13 mouse cellular contexts compared by ENCODE assay signal in the genomic region with DNA sequence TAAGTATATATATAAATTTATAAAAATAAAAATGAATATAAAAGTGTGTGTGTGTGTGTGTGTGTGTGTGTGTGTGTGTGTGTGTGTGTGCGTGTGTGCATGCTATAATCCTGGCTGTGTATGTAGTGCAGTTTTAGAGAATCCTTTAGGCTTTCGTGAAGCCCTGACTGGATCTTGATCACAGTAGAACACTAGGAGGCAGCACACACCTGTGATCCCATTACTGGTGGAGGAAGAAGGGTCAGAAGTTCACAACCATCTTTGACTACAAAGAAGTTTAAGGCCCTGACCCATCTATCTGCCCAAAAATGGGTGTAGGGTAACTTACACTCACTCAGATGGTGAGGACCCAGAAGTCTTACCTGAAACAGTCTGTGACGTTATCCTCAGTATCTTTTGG. TPM values are rescaled to one million over a fixed set of nuclear protein-coding genes. Genes with fewer than 3 reads are reported as not detected.
DNase-seq lines count a peak whose midpoint lies in the region; ATAC-seq and TF ChIP-seq lines count a peak whose summit lies in the region.
"Had no signal": no experiment of that assay in that cellular context is flagged by ENCODE, and none has a peak within 500 bp of the region (broad histone marks: within the 10 kb centered on the region; RNA-seq: fewer than 3 reads in every experiment).

No protein-coding gene starts in this region.

- H3K36me3 ChIP-seq in heart, adult 2 months (ENCODE audit: control insufficient read depth, insufficient read depth, low read length): no peaks in the 10 kb centered on the region
- H3K36me3 ChIP-seq: heart, embryonic 10.5 days; limb, embryonic 15.5 days had no signal

- TF ChIP-seq POLR2A in heart, adult 2 months (IDR thresholded peaks at IDR 0.05; ENCODE audit: insufficient read depth, low read depth, low read length): no peak
- TF ChIP-seq POLR2A in brain, embryonic 14.5 days (IDR thresholded peaks at IDR 0.05; ENCODE audit: borderline replicate concordance, extremely low read depth, insufficient read depth, insufficient read length, poor library complexity, severe bottlenecking): no peak

- TF ChIP-seq EP300 in heart, adult 2 months (IDR thresholded peaks at IDR 0.05; ENCODE audit: insufficient read depth, low read depth, low read length): no peak

- no peak overlapping the region for H3K4me3 ChIP-seq in heart, adult 2 months
- H3K4me3 ChIP-seq: forebrain, embryonic 13.5 days; heart, embryonic 10.5 days; limb, embryonic 15.5 days had no signal

- DNase-seq in heart, adult 2 months: no peak
- no peak for DNase-seq in heart, postnatal 25 days (ENCODE audit: low spot score)
- peak; percentile 7 for DNase-seq in lung, postnatal 25 days (ENCODE audit: low spot score)
- no peak for DNase-seq in lung, adult 18-20 months
- no peak for DNase-seq in brain, embryonic 14.5 days (ENCODE audit: low read depth)
- DNase-seq in cerebellum, adult 9-11 months: no peak
- DNase-seq in left cerebral cortex, postnatal 36 days (ENCODE audit: low spot score in 2 of 2): no peak
- DNase-seq: cerebellum, adult 11-12 months; right cerebral cortex, adult 18-20 months had no signal

- no peaks in the 10 kb centered on the region for H3K27me3 ChIP-seq in heart, adult 2 months (ENCODE audit: control insufficient read depth, insufficient read depth, low read length)
- H3K27me3 ChIP-seq: forebrain, embryonic 13.5 days; limb, embryonic 15.5 days had no signal

- intact Hi-C loops in heart, adult 2 months (cut with DNase I): no loop called here
- intact Hi-C loops in heart, postnatal 25 days (cut with DNase I): no loop called here
- intact Hi-C loops in left cerebral cortex, postnatal 36 days (cut with DNase I): loop anchor here (5.0 kb wide), 1 partner anchor 35 kb away; no protein-coding TSS in a partner anchor

- 0 out of 2 replicates have a peak, but pooled peaks have one; percentile 31 for ATAC-seq in megakaryocyte progenitor cell, adult 5-6 weeks (replicated peaks; ENCODE audit: poor library complexity)
- ATAC-seq: forebrain, embryonic 13.5 days had no signal

- TF ChIP-seq CTCF in heart, adult 2 months (IDR thresholded peaks at IDR 0.05): 0 out of 2 replicates have a peak, but pooled peaks have one; percentile 8
- TF ChIP-seq CTCF in brain, embryonic 14.5 days (IDR thresholded peaks at IDR 0.05; ENCODE audit: borderline replicate concordance, extremely low read depth, insufficient read depth, insufficient read length): peak; percentile 21; the same call in 1 of the 2 replicates

- no peak overlapping the region for H3K27ac ChIP-seq in heart, adult 2 months
- H3K27ac ChIP-seq: forebrain, embryonic 13.5 days; heart, embryonic 10.5 days; limb, embryonic 15.5 days had no signal

- 72% methylated on average over 3 of the region's 3 CpGs for WGBS in heart, adult 2 months

- no peaks in the 10 kb centered on the region for H3K4me1 ChIP-seq in heart, adult 2 months (ENCODE audit: control insufficient read depth, insufficient read depth, low read length)
- H3K4me1 ChIP-seq: forebrain, embryonic 13.5 days; heart, embryonic 10.5 days; limb, embryonic 15.5 days had no signal

- no peaks in the 10 kb centered on the region for H3K79me2 ChIP-seq in heart, adult 2 months (replicated peaks; ENCODE audit: control insufficient read depth, insufficient read depth, low read length)

- H3K9ac ChIP-seq in heart, adult 2 months (ENCODE audit: low read depth, low read length): no peak overlapping the region
- H3K9ac ChIP-seq: forebrain, embryonic 13.5 days; limb, embryonic 15.5 days had no signal

RNA-seq across cellular contexts. Expression of a gene that starts 1.3 kb away (rescaled TPM):
- total RNA-seq in heart, adult 2 months (2021): not detected
- polyA plus RNA-seq in heart, adult 2 months (2012; rRNA removed): not detected in 2 replicates
- total RNA-seq in heart, postnatal 25 days (2021): not detected
- not detected in 2 replicates for polyA plus RNA-seq in brain, embryonic 14.5 days (2012; rRNA removed)
- not detected in 2 replicates for total RNA-seq in megakaryocyte progenitor cell, adult 5-6 weeks (2015)
- total RNA-seq in megakaryocyte progenitor cell, adult 5-6 weeks (2017): not detected in 2 replicates
- not detected for total RNA-seq in left cerebral cortex, postnatal 36 days (2021)
- polyA plus RNA-seq: forebrain, embryonic 13.5 days; heart, embryonic 10.5 days; limb, embryonic 15.5 days had no signal

RNA-seq across cellular contexts. Expression of a gene that starts 48.6 kb away (rescaled TPM):
- total RNA-seq in heart, adult 2 months (2021): not detected
- not detected in 2 replicates for polyA plus RNA-seq in heart, adult 2 months (2012; rRNA removed)
- total RNA-seq in heart, postnatal 25 days (2021): not detected
- 0.03 TPM in 1 of 2 replicates, not detected in the other for polyA plus RNA-seq in brain, embryonic 14.5 days (2012; rRNA removed)
- total RNA-seq in megakaryocyte progenitor cell, adult 5-6 weeks (2015): not detected in 2 replicates
- not detected in 2 replicates for total RNA-seq in megakaryocyte progenitor cell, adult 5-6 weeks (2017)
- under 1 TPM in 1 of 2 experiments, not detected in 1; 0.18 TPM for total RNA-seq in left cerebral cortex, postnatal 36 days (2021)
- polyA plus RNA-seq: forebrain, embryonic 13.5 days; limb, embryonic 15.5 days had no signal
